Mouse (Mus musculus) MEL (cell line): ENCODE measurements at regions not wholly inside any gene's neighbourhood (a gene's known extent, or its start where the extent isn't known, plus 50 kb on each side); places are given as distances from the start of the nearest gene placed in this dataset.

Experiments
- CTCF ChIP-seq, 3 experiments: IDR thresholded peaks in 2 of 3; conservative IDR thresholded peaks in 1 of 3; 2 replicates each; pipeline ENCODE4 v1.5.1; 2011 to 2012; ENCODE audit warnings: low read length in 3 of 3, low read depth in 2 of 3, mild to moderate bottlenecking in 2 of 3, improper control_type of control experiment in 1 of 3, inconsistent platforms in 1 of 3, mixed read lengths in 1 of 3, moderate library complexity in 1 of 3; ENCODE audit not compliant: control insufficient read depth in 1 of 3, insufficient read depth in 1 of 3, poor library complexity in 1 of 3, severe bottlenecking in 1 of 3
- MXI1 ChIP-seq: IDR thresholded peaks from 2 replicates; pipeline ENCODE4 v1.6.1; 2011; ENCODE audit warnings: mild to moderate bottlenecking, low read depth, low read length, improper control_type of control experiment
- MYB ChIP-seq: IDR thresholded peaks from 2 replicates; pipeline ENCODE4 v1.6.1; 2011; ENCODE audit warnings: mild to moderate bottlenecking, low read depth, low read length, improper control_type of control experiment
- POLR2A ChIP-seq, 2 experiments: IDR thresholded peaks; 2 replicates each; pipeline ENCODE4 v1.6.1; 2011 to 2012; ENCODE audit warnings: low read length in 2 of 2, mild to moderate bottlenecking in 2 of 2, control low read depth in 1 of 2, improper control_type of control experiment in 1 of 2, low read depth in 1 of 2, moderate library complexity in 1 of 2; ENCODE audit not compliant: control insufficient read depth in 1 of 2, insufficient read depth in 1 of 2, poor library complexity in 1 of 2
- SIN3A ChIP-seq: IDR thresholded peaks from 2 replicates; pipeline ENCODE4 v1.6.1; 2012; ENCODE audit warnings: low read length, improper control_type of control experiment, inconsistent platforms

DNA sequence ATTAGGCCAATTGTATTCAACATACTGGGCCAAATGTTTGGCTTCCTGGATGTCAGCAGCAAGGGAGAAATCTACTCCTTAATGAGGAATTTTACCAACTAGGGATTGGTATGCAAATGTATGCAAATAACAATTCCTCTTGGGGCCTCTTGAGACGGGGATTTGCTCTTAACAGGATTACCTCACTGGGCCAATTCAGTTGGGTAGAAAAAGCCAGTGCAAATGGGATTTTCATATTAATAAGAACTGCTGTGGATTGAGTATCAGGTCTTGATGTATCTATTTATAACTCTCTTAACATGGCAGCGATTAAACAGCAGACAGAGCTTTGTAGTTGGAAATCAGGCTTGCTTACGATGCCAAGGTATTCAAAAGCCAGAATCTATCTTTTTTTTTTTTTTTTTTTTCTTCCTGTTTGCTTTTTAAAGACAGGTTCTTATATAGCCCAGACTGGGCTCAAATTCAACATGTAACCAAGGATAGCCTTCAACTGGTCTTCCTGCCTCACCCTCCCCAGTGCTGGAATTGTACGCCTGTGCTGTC is 95.7 kb upstream of the Fam174b start:
- TF ChIP-seq MXI1 (no peak), CTCF (IDR thresholded peaks at IDR 0.05 in 2 of 3, conservative IDR thresholded peaks at IDR 0.05 in 1 of 3; ENCODE audit: control insufficient read depth in 1 of 3, insufficient read depth in 1 of 3, low read depth in 2 of 3, low read length in 3 of 3, poor library complexity in 1 of 3, severe bottlenecking in 1 of 3) (no peak), MYB (no peak), POLR2A (IDR thresholded peaks at IDR 0.05; ENCODE audit: control insufficient read depth in 1 of 2, insufficient read depth in 1 of 2, low read depth in 1 of 2, low read length in 2 of 2, poor library complexity in 1 of 2) (no peak), SIN3A (no peak)
